Mouse (Mus musculus) megakaryocyte progenitor cell, adult 5-6 weeks (primary cell): Measurements from ENCODE around the gene Gm773. TPM values are rescaled to one million over a fixed set of nuclear protein-coding genes. Genes with fewer than 3 reads are reported as not detected.
"Not testable (repeated sequence)": the region's sequence is repeated elsewhere in the genome, so short reads cannot be mapped to it uniquely, and the experiment has no call there.

Source experiments
- ATAC-seq: replicated peaks from 2 replicates; pipeline ENCODE4 v1.8.0; 2016; ENCODE audit warnings: mild to moderate bottlenecking, moderate TSS enrichment, inconsistent platforms; ENCODE audit not compliant: poor library complexity
- total RNA-seq, 2 experiments: library from RNA; stranded (forward) in 1 of 2; stranded (reverse) in 1 of 2; fragments of 157-497, 149-512 nt in 1 of 2; fragments of 200-1000 nt in 1 of 2; gene quantifications; 2 replicates each; pipeline versions ENCODE4 v1.2.3 to v1.2.4; 2015 to 2017

Gm773 gene
- total RNA-seq (2015) (not detected in 2 replicates), total RNA-seq (2017) (not detected in 2 replicates)

GRCm38 (mm10) chrX:56212771-56213170, at the start of gene Gm773:
Gm773 (minus strand) TSS chrX:56212881.
- no peak for ATAC-seq

GRCm38 (mm10) chrX:56186449-56186848, 26.2 kb downstream of the Gm773 start:
- not testable (repeated sequence) for ATAC-seq

DNA sequence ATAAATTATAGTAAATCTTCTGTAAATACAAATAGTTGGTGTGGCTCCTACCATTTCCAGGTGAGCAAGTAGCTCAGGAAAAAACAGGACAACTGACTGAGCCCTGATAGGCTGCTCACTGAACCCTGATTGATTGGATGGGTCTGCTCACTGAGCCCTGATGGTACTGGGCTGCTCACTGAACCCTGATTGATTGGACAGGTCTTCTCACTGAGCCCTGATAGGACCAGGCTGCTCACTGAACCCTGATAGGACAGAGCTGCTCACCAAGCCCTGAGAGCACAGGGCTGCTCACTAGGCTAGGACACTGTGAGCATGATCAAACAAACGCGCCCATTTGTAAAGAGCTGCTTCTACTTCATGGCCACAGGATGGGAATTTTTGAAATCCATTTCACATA, 61.3 kb downstream of the Gm773 start:
- ATAC-seq, result no peak

Other genes starting within 250 kb of the Gm773 start
- gene 3830403N18Rik, start 76.3 kb downstream of the Gm773 start, total RNA-seq (2015), result 1.2 and 3.9 TPM in 2 replicates
- 2.4 and 3.5 TPM in 2 replicates for gene 3830403N18Rik, start 76.3 kb downstream of the Gm773 start, total RNA-seq (2017)
- 1.9 and 2.3 TPM in 2 replicates for gene Zfp449, start 133.5 kb upstream of the Gm773 start, total RNA-seq (2015)
- 1.7 and 2.3 TPM in 2 replicates for gene Zfp449, start 133.5 kb upstream of the Gm773 start, total RNA-seq (2017)
- 0.07 and 0.22 TPM in 2 replicates for gene Smim10l2a, start 161.7 kb upstream of the Gm773 start, total RNA-seq (2015)
- 0.74 and 0.83 TPM in 2 replicates for gene Smim10l2a, start 161.7 kb upstream of the Gm773 start, total RNA-seq (2017)
- 2.4 TPM in 1 of 2 replicates, not detected in the other for gene Gm2174, start 235.1 kb upstream of the Gm773 start, total RNA-seq (2015)
- gene Gm2174, start 235.1 kb upstream of the Gm773 start, total RNA-seq (2017), result 129 and 175 TPM in 2 replicates
- 99.4 and 104 TPM in 2 replicates for gene Ints6l, start 242.0 kb upstream of the Gm773 start, total RNA-seq (2015)
- gene Ints6l, start 242.0 kb upstream of the Gm773 start, total RNA-seq (2017), result 44.3 and 63.7 TPM in 2 replicates